Mouse (Mus musculus) embryonic fibroblast, embryonic 13.5 days (primary cell): ENCODE results near the gene Egfem1.

Source experiments
- CTCF ChIP-seq: IDR thresholded peaks from 2 replicates; pipeline ENCODE4 v1.5.1; 2011; ENCODE audit warnings: mild to moderate bottlenecking, control low read depth, low read length, moderate library complexity, borderline replicate concordance; ENCODE audit not compliant: insufficient read depth
- POLR2A ChIP-seq: IDR thresholded peaks from 2 replicates; pipeline ENCODE4 v1.6.1; 2011; ENCODE audit warnings: low read depth, mild to moderate bottlenecking, control low read depth, low read length, moderate library complexity

DNA sequence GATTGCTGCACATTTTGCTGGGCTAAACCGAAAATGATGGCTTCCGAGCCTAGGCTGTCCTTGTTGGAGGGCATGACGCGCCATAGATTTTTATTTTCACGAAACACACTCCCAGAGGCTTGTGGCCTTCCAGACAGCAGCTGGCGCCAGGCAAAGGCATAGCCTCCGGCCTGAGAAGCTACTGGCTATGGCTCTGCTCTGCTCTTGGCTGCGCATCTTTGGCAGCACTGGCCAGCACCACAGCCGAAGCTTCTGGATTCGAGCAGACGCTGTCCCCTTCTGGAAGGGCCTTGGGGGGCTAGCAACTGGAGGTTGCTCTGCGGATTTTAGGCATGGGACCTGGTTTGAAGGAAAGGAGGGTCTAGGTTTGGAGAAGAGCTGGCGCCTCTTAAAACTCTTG, 306 bp upstream of the Egfem1 start:
- TF ChIP-seq POLR2A: no peak
- TF ChIP-seq CTCF: no peak
